Mouse (Mus musculus) erythroid progenitor cell, adult 5-6 weeks (primary cell): ENCODE data around the gene Zfp90. TPM values are rescaled to one million over a fixed set of nuclear protein-coding genes. Genes with fewer than 3 reads are reported as not detected.

Source experiments
- ATAC-seq: replicated peaks from 2 replicates; pipeline ENCODE4 v1.8.0; 2016; ENCODE audit warnings: moderate number of reproducible peaks, mild to moderate bottlenecking, moderate TSS enrichment, inconsistent platforms; ENCODE audit not compliant: poor library complexity, low FRiP score, severe bottlenecking
- total RNA-seq, 2 experiments: library from RNA; stranded (forward) in 1 of 2; stranded (reverse) in 1 of 2; fragments of 150-400 nt in 1 of 2; fragments of 186-747, 209-891 nt in 1 of 2; gene quantifications; 2 replicates each; pipeline versions ENCODE4 v1.2.3 to v1.2.4; 2015 to 2017; ENCODE audit warnings: low replicate concordance in 2 of 2

The Zfp90 gene
- total RNA-seq (2015; ENCODE audit: low replicate concordance) (0.42 and 1.4 TPM in 2 replicates), total RNA-seq (2017; ENCODE audit: low replicate concordance) (1.4 and 2.2 TPM in 2 replicates)

DNA sequence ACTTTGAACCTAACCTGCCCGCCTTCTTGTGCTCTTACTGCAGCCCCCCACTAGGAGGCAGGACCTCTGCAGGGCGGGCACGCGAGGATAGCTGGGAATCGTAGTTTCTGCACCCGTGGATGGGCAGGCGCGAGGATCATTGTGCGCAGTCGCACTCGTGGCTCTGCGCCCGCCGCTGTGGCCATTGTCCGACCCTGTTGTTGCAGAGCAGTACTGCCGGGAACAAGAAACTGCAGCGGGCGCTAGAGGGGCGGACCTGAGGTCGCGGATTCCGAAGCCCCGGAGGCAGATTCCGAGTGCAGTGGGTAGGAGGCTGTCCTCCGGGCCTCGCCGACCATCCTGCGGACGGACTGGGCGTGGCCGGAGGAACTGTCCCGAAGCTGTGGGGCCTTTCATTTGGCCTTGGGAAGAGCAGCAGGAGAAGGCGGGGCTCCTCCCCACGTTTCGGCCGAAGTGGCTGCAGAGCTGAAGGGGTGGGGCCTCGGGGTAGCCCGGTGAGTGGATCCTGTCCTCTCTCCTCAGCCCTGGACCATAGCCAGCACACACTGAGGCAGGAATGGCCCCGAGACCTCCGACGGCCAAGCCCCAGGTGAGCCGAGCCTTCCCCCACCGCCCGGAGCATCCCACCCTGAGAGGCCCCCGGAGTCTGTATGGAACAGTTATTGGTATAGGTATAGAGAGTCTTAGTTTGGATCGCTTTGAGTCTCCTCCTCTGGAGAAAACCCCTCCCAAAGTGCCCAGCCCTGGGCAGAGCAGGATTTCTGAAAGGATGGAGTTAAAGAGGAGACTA, at the start of gene Zfp90:
TSS of gene Zfp90 (plus strand) at position 146 of the 790 bp plus-strand sequence.
- ATAC-seq, result peak; percentile 91

- no peak for ATAC-seq
Measured at GRCm38 (mm10) chr8:106368501-106368900, 46.6 kb upstream of the Zfp90 start.

GRCm38 (mm10) chr8:106369069-106369468, 46.1 kb upstream of the Zfp90 start:
- no peak for ATAC-seq

DNA sequence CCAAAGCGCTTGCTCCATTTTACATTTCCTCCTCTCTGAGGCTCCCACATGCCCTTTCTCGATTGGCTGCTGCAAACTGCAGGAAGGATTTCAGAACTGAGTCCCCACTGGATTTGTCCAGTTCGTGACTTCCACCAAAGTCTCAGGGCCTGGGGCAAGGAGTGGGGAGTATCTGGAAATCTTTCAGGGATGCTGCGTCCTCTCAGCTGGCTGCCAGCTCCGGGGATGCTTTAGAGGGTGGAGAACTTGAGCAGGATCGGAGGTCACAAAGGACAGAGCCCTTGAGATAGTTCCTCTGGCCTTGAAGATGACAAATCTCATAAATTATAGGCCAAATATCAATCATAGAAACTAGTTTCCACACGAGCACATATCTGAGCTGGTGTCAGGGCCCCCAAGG, 39.2 kb upstream of the Zfp90 start:
- no peak for ATAC-seq

GRCm38 (mm10) chr8:106376862-106377261, 38.3 kb upstream of the Zfp90 start:
- no peak for ATAC-seq

GRCm38 (mm10) chr8:106378501-106379048, 36.6 kb upstream of the Zfp90 start:
- no peak for ATAC-seq

- no peak for ATAC-seq
Measured at GRCm38 (mm10) chr8:106379357-106379756, 35.8 kb upstream of the Zfp90 start.

DNA sequence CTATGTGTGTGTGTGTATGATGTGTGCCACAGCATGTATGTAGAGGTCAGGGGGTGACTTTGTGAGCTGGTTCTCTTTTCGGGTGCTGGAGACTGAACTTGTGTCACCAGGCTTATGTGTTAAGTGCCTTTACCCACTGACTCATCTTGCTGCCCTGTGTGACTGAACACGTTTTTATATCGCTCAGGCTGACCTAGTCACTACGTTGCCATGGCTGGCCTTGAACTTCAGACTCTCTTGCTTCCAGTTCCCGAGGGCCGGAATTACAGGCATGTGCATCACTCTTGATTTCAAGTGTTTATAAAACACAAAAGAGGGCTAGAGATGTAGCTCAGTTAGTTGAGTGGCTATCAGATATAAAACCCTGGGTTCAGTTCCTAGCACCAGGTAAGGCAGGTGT, 34.1 kb upstream of the Zfp90 start:
- no peak for ATAC-seq

DNA sequence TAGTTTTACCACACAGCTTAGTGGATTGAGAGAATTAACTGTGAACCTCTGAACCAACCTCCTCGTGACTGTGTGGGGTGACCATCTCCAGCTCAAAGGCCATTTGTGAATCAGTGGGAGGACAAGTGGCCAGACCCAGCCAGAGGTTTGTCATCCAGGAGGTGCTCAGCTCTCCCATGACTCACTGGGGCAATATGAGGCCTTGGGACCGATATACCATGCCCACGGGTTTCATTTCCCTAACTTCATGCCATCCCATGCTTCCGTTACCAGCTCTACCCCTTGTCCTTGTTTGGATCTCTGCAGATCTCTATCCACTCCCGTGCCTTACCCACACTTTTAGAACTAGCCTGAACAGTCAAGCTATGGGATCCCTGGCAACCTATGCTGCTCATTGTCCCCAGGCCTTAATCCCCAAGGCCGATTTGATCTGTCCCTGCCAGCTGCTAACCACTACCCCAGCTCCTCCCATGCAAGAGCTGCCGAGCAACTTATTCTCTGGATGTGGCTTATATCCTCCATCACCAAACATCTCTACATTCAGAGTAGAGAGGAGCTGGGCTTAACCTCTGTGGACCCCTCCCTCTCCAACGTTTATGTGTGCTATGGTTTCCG, 27.2 kb upstream of the Zfp90 start:
- no peak for ATAC-seq

DNA sequence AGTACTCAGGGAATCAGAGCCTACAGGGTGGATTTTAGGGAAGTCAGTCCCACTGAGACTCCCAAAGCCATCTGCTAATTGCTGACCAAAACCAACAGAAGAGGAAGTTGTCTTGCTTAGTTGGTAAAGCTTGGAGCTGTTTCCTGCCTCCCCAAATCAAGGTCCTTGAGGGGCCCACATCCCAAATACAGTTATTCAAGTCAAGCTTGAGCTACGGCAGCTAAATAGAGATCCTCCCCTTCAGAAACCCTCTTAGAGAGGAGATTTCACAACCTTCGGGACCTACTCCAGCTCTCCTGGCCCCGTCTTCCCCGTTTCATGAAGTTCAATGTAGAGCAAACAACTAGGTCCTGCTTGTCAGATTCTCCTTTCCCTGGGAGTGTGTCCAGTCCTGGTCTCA, 20.6 kb upstream of the Zfp90 start:
- no peak for ATAC-seq

DNA sequence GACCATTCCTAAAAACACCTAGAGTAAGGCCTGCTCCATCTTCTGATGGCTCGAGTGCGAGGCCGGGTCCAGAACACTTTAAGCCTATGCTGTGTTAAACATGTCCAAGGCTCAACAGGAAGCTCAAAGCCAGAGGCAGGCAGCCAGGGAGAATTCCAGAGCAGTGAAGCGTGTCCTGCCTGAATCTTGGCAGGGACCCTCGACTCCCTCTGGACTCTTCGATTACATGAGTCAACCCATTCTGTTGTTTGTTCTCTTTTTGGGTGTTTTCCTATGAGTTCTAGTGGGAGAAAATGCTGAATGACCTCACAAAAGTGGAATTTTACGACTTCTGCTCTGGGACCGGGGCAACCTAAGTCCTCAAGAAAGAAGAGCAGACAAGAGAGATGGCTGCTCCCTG, 15.4 kb upstream of the Zfp90 start:
- ATAC-seq, result no peak

DNA sequence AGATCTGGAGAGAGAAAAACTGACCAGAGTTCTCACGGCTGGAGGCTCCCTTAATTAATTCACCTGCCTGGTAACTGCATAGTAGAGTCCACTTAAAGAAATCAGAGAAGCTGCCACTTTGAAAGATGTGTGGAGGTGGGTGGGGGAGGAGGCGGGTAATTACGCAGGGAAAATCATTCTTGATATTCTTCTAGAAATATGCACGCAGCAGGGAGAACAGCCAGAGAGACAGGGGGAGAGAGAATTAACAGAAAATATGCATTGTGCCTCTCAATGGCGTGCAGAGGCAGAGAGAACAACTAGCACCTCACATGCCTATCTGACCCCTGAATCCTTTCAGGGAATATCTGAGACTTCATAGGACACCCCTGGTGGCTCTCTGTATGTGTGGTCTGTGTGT, 14.9 kb upstream of the Zfp90 start:
- no peak for ATAC-seq

DNA sequence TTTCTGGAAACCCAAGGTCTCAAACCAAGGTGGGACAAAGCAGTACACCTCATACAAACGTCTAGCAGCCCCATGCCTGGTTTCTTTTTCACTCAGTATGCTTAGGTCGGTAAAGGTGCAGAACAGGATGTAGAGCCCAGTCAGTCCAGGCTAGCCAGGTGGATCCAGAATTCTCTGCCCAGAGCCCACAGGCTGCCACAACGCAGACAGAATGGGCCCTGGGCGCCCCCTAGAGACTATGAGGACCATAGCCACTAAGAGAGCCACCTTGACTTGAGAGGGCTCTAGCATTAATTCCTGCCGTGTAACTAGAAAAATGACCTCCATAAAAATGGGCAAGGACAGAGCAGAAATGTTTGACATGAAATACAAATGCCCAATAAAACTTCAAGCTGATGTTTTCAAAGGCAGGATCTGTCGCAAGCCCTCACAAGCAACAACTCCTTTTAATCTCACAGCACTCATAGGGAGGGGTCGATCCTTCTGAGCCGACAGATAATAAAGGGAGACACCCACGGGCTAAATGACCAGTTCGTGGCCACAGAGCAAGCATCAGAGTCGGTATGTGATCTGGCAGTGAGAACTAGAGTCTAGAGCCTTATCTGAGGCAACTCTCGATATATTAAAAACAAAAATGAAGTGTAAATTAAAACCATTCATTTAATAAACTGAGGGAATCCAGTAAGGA, 11.7 kb upstream of the Zfp90 start:
- peak; percentile 94 for ATAC-seq

- ATAC-seq, result no peak
Measured at GRCm38 (mm10) chr8:106404825-106405224, 10.3 kb upstream of the Zfp90 start.

DNA sequence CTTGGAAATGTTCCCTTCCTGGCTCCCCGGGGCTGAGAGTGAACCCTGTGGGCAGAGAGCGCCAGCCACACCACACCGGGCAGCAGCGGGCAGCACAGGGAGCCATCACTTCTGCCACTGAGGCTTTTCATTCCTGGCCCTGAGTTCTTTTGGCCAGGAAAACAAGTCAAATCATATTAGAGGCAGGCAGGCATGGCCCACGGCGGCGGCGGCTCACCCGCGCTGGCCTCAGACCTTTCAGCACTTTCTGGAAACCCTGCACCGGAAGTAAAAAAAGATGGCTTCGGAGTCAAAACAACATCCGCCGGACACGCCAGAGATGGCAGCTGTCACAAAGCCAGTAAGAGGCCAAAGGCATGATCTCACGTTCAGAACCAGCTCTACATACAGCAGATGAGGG, 9.3 kb upstream of the Zfp90 start:
- ATAC-seq, result no peak

GRCm38 (mm10) chr8:106410055-106410454, 5.1 kb upstream of the Zfp90 start:
- ATAC-seq, result no peak

- ATAC-seq, result no peak
Measured at GRCm38 (mm10) chr8:106410564-106410963, 4.6 kb upstream of the Zfp90 start.

DNA sequence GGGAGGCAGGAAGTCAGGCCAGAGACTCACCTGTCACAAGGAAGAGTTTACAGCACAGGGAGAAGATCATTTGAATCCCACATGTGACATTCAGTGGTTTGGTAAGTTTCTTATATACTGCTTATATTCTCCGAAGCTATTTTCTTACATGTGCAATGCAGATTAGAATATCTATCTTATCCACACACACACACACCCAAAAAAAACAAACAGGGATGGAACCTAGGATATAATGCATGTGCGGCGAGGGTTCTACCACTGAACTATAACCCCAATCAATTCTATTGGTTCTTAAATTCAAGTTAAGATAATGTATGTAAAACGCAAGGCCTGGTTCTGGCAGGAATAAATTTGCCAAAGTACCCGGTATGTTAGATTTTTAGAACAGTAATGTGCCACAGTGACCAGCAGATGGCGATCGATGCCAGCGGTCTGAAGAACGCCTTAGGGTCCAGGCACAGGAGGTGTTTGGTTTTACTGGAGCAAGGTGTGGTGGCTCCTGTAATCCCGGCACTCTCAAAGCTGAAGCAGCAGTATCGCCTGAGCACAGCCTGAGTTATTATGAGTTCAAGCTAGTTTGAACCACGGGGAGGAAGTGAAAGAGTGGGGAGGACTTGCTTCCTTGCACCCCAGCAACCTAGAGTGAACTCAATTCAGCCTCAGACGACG, 3.2 kb upstream of the Zfp90 start:
- peak; percentile 65 for ATAC-seq

- ATAC-seq, result no peak
Measured at GRCm38 (mm10) chr8:106417692-106418091, 2.6 kb downstream of the Zfp90 start.

DNA sequence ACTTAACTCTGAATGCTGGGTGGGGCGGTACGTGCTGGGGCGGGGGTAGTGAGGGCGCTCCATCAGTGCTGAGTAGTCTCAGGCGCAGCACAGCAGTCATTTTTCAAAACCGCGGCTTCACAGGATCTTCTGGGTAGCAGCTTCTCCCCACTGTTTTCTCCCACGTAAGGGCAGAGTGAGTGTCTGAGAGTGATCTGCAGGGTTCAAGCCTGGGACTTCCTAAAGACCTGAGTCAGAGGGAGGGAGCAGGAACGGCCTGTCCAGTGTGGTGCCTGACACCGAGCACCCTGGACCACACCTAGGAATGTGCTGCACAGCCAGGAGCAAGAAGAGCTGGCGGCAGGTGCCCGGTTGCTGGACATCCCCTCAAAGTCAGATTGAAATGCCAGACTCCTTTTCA, 16.0 kb downstream of the Zfp90 start:
- no peak for ATAC-seq
